Mouse (Mus musculus) kidney, adult 2 months (tissue): ENCODE measurements at regions not wholly inside any gene's neighbourhood (a gene's known extent, or its start where the extent isn't known, plus 50 kb on each side); places are given as distances from the start of the nearest gene placed in this dataset.
"Not testable (repeated sequence)": the region's sequence is repeated elsewhere in the genome, so short reads cannot be mapped to it uniquely, and the experiment has no call there.

Experiments
- DNase-seq: peaks from one replicate; pipeline ENCODE4 v3.0.0; 2021
- H3K27ac ChIP-seq: fragments of 200-500 bp; 2 replicates; pipeline ENCODE4 v1.5.1; 2012; ENCODE audit warnings: low read depth, low read length, control low read depth, inconsistent platforms; ENCODE audit not compliant: insufficient read depth
- H3K27me3 ChIP-seq: fragments of 200-500 bp; replicated peaks from 2 replicates; pipeline ENCODE4 v1.6.1; 2012; ENCODE audit warnings: mild to moderate bottlenecking, moderate library complexity, low read length, inconsistent platforms; ENCODE audit not compliant: control insufficient read depth, insufficient read depth
- H3K36me3 ChIP-seq: fragments of 200-500 bp; 2 replicates; pipeline ENCODE4 v1.6.1; 2012; ENCODE audit warnings: mild to moderate bottlenecking, moderate library complexity, low read length, inconsistent platforms; ENCODE audit not compliant: control insufficient read depth, insufficient read depth
- H3K4me1 ChIP-seq: fragments of 200-500 bp; 2 replicates; pipeline ENCODE4 v1.6.1; 2011; ENCODE audit warnings: low read length; ENCODE audit not compliant: control insufficient read depth, insufficient read depth
- H3K4me3 ChIP-seq: fragments of 200-500 bp; 2 replicates; pipeline ENCODE4 v1.5.1; 2011; ENCODE audit warnings: mild to moderate bottlenecking, low read depth, low read length, control low read depth; ENCODE audit not compliant: insufficient read depth
- CTCF ChIP-seq: fragments of 200-500 bp; conservative IDR thresholded peaks from 2 replicates; pipeline ENCODE4 v1.5.1; 2011; ENCODE audit warnings: low read depth, mild to moderate bottlenecking, control low read depth, low read length, moderate library complexity, mixed read lengths; ENCODE audit not compliant: insufficient read depth, insufficient read length
- POLR2A ChIP-seq: fragments of 200-500 bp; IDR thresholded peaks from one replicate; pipeline ENCODE4 v1.6.1; 2011; ENCODE audit warnings: low read depth, low read length, control low read depth
- WGBS: fragments of 180-500 bp; shearing (Covaris S2); methylation state at CpG from one replicate; pipeline ENCODE4 v1.1.7; 2018; 5-methylcytosine and 5-hydroxymethylcytosine counted together

- no peak for DNase-seq
- Histone ChIP-seq H3K27ac (no peak overlapping the region), H3K36me3 (no peaks in the 10 kb centered on the region), H3K4me1 (no peaks in the 10 kb centered on the region), H3K4me3 (no peak overlapping the region), H3K27me3 (no peaks in the 10 kb centered on the region)
- TF ChIP-seq CTCF (no peak), POLR2A (no peak)
- WGBS: 84% methylated on average over 5 of the region's 5 CpGs
Measured at GRCm38 (mm10) chr13:103643486-103643885, 130.9 kb downstream of the Srek1 start.

DNA sequence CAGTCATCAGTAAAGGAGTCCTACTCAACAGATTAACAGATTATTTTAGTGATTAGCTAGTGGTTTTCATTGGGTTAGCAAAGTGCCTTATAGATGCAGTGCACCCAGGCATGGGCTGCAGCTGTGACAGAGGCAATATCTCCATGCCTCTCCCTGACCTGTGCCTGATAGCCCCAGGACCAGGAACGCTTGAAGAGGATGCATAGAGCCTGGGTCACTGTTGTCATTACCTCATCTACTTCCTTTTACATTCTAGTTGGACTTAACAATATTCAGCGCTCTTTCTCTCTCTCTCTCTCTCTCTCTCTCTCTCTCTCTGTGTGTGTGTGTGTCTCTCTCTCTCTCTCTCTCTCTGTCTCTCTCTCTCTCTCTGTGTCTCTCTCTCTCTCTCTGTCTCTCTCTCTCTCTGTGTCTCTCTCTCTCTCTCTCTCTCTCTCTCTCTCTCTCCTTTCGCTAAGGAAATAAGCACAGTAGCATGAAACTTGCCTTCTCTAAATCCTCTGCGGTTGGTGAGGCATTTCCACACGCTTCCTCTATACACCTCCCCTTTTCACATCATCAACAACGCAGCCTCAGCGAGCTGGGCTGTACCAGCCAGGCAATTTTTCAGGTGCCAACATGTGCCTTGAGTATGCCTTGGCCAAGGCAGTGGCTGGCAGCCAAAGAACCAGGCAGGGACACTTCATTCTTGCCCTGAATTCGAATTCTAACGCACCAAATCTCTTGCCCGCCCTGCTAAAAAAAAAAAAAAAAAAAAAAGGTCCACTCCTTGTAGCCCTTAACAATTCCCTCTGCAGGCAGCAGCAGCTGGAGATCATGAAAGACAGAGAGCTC lies 131.6 kb downstream of the Srek1 start:
- Histone ChIP-seq H3K4me1 (no peaks in the 10 kb centered on the region), H3K27ac (no peak overlapping the region), H3K4me3 (no peak overlapping the region), H3K27me3 (no peaks in the 10 kb centered on the region), H3K36me3 (no peaks in the 10 kb centered on the region)
- TF ChIP-seq POLR2A (no peak), CTCF (no peak)
- peak; percentile 7 for DNase-seq
- 80% methylated on average over 10 of the region's 10 CpGs for WGBS

DNA sequence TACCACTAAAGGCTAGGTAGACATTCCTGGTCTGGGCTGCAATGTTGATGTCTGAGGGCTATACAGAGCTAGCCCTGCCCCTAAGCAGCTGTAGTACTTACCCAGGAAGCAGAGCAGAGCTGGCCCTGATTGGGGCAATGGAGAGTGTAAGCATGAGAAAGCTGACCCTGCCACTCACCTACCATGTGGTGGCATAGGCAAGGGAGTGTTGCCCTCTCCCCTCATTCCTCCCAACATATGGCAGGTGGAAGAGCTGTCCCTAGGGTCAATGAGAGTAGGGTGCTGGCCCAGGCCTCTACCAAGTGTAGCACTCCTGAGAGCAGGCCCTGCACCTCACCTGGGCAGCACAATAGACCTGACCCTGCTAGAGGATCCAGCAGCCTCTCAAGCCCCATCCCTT lies 136.4 kb downstream of the Srek1 start:
- no peak overlapping the region for H3K27ac ChIP-seq
- no peak overlapping the region for H3K4me3 ChIP-seq
- H3K4me1 ChIP-seq: no peaks in the 10 kb centered on the region
- no peak for DNase-seq
- TF ChIP-seq POLR2A: no peak
- TF ChIP-seq CTCF: no peak
- H3K36me3 ChIP-seq: no peaks in the 10 kb centered on the region
- no peaks in the 10 kb centered on the region for H3K27me3 ChIP-seq

DNA sequence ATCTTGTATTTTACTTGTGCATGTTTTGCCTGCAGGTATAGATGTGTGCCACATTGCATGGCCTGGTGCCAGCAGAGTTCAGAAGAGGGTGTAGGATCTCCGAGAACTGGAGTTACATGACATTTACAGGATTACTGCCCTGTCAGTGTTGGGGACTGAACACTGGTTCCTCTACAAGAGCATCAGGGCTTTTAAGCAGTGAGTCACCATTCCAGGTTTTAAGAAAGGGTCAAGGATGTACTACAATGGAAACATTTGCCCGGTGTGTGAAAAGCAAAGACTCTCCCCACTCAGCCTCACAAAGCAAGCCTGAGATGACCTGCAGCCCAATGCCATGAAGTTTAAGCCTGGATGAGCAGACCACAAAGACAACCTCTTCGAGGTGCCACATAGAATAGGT lies 137.0 kb downstream of the Srek1 start:
- 82% methylated on average over 3 of the region's 3 CpGs for WGBS

GRCm38 (mm10) chr13:103636595-103636994 lies 137.8 kb downstream of the Srek1 start:
- TF ChIP-seq CTCF (no peak), POLR2A (no peak)
- Histone ChIP-seq H3K36me3 (no peaks in the 10 kb centered on the region), H3K27me3 (no peaks in the 10 kb centered on the region), H3K27ac (no peak overlapping the region), H3K4me1 (no peaks in the 10 kb centered on the region), H3K4me3 (no peak overlapping the region)
- DNase-seq: no peak
- WGBS: 89% methylated on average over 2 of the region's 2 CpGs

More for the DNA sequence above, 137.0 kb downstream of the Srek1 start:
- Histone ChIP-seq H3K36me3 (no peaks in the 10 kb centered on the region), H3K4me1 (no peaks in the 10 kb centered on the region), H3K27me3 (no peaks in the 10 kb centered on the region), H3K4me3 (no peak overlapping the region), H3K27ac (no peak overlapping the region)
- no peak for DNase-seq
- TF ChIP-seq CTCF: no peak
- TF ChIP-seq POLR2A: no peak

DNA sequence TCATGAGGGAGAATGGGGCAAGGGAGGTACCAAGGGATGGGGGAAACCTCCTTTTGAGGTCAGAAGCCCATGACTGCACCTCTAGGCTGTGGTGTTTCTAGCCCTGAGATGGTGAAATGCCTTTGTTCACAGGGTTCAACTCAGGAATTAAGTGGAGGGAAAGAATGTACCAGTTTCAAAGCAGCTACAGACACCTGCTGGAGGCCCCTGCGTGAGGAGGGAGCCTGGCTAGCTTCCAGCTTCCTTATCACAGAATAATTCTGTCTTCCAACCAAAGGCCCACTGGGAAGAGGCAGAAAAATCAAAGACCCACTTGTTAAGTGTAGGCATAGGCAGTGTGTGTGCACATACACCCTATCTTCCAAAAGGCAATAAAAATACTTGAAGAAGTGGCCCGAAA lies 150.6 kb downstream of the Srek1 start:
- Histone ChIP-seq H3K36me3 (no peaks in the 10 kb centered on the region), H3K4me1 (no peaks in the 10 kb centered on the region), H3K4me3 (no peak overlapping the region), H3K27me3 (no peaks in the 10 kb centered on the region), H3K27ac (no peak overlapping the region)
- TF ChIP-seq CTCF (no peak), POLR2A (no peak)
- DNase-seq: no peak
- 84% methylated on average over 2 of the region's 2 CpGs for WGBS

- 78% methylated on average over 6 of the region's 6 CpGs for WGBS
- H3K4me3 ChIP-seq: no peak overlapping the region
- no peaks in the 10 kb centered on the region for H3K36me3 ChIP-seq
- H3K4me1 ChIP-seq: no peaks in the 10 kb centered on the region
- TF ChIP-seq POLR2A: no peak
- TF ChIP-seq CTCF: no peak
- H3K27ac ChIP-seq: no peak overlapping the region
- DNase-seq: no peak
- H3K27me3 ChIP-seq: no peaks in the 10 kb centered on the region
Measured at GRCm38 (mm10) chr13:103623319-103623718, 151.1 kb downstream of the Srek1 start.

- no peak overlapping the region for H3K4me3 ChIP-seq
- no peak for TF ChIP-seq POLR2A
- TF ChIP-seq CTCF: no peak
- no peak overlapping the region for H3K27ac ChIP-seq
- H3K27me3 ChIP-seq: no peaks in the 10 kb centered on the region
- H3K4me1 ChIP-seq: no peaks in the 10 kb centered on the region
- DNase-seq: no peak
- 32% methylated on average over 5 of the region's 5 CpGs for WGBS
- no peaks in the 10 kb centered on the region for H3K36me3 ChIP-seq
Measured at GRCm38 (mm10) chr13:103622324-103622723, 152.1 kb downstream of the Srek1 start.

DNA sequence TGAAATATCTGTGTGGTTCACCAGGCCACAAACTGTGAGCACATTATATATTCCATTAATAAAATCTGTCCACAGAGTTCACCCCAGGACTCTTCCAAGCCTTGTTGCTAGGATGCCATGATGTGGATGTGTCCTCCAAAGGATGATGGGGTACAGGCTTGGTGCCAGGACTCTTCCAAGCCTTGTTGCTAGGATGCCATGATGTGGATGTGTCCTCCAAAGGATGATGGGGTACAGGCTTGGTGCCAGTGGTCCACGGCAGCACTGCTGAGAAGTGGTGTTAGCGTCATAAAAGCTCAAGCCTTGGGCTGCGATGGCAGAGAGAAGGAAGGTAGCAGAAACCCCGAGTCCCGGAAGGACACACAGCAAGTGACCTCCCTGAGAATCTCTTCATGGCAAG lies 153.4 kb downstream of the Srek1 start:
- H3K36me3 ChIP-seq, H3K4me1 ChIP-seq, H3K27me3 ChIP-seq, H3K4me3 ChIP-seq, DNase-seq, H3K27ac ChIP-seq: not testable (repeated sequence)
- WGBS: 96% methylated on average over 5 of the region's 5 CpGs
